Mouse (Mus musculus): ENCODE measurements at regions not wholly inside any gene's neighbourhood (a gene's known extent, or its start where the extent isn't known, plus 50 kb on each side); places are given as distances from the start of the nearest gene placed in this dataset.
"Not testable (repeated sequence)": the region's sequence is repeated elsewhere in the genome, so short reads cannot be mapped to it uniquely, and the experiment has no call there.

DNA sequence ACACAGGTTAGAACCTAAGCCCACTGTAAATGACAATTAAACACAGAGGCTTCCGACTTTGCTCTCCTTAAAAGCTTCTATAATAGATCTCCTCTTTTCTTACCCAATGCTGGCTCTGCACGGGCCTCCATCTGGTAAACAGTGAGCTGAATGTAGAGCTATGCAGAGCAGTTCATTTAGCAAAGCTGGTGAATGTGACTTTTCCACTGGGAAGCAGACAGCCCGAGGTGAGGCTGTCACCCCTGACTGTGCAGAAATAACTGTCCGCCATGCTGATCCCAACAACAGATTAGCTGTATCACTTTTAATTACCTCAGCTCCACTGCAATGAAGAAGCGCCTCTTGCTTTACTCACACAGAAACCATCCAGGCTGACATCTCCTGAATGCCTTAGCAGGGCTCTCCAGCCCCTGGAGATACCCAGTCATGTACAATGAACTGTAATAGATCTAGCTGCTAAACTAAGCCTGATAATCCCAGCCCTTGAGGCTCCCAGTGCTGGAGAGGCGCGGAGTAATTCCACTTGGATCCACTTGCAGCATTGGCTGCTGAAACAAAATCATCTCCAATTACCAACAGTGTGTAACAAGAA, 980.2 kb downstream of the Poteg start:
- Histone ChIP-seq H3K27me3 (ENCODE audit: control insufficient read depth, insufficient read depth, insufficient read length) (no peaks in the 10 kb centered on the region), H3ac (ENCODE audit: control insufficient read depth, insufficient read length) (no peak overlapping the region), H3K4me3 (no peak overlapping the region), H3K36me3 (ENCODE audit: control insufficient read depth, insufficient read depth) (no peaks in the 10 kb centered on the region), H3K79me2 (ENCODE audit: control insufficient read depth, insufficient read depth) (no peaks in the 10 kb centered on the region), H3K4me2 (ENCODE audit: low read depth) (no peak overlapping the region)
- TF ChIP-seq POLR2AphosphoS2 (IDR thresholded peaks at IDR 0.05; ENCODE audit: insufficient read length, low read depth): no peak
- no peak for TF ChIP-seq REST (IDR thresholded peaks at IDR 0.05; ENCODE audit: insufficient read depth, insufficient read length)
- no peak for TF ChIP-seq USF1 (IDR thresholded peaks at IDR 0.05; ENCODE audit: low read depth)
- no peak for TF ChIP-seq MAX (IDR thresholded peaks at IDR 0.05; ENCODE audit: low read depth)
- no peak for TF ChIP-seq MYOG (IDR thresholded peaks at IDR 0.05; ENCODE audit: control insufficient read depth in 1 of 3, insufficient read depth in 1 of 3, insufficient read length in 2 of 3, low read depth in 2 of 3)
- no peak for TF ChIP-seq POLR2A (IDR thresholded peaks at IDR 0.05; ENCODE audit: insufficient read length, low read depth)
- TF ChIP-seq E2F4 (IDR thresholded peaks at IDR 0.05; ENCODE audit: insufficient read depth): no peak
- TF ChIP-seq TCF3 (IDR thresholded peaks at IDR 0.05; ENCODE audit: insufficient read length, low read depth): no peak
- TF ChIP-seq CEBPB (IDR thresholded peaks at IDR 0.05; ENCODE audit: insufficient read depth, poor library complexity, severe bottlenecking): no peak
- no peak for TF ChIP-seq SRF (IDR thresholded peaks at IDR 0.05; ENCODE audit: control insufficient read depth, insufficient read length, low read depth)
- no peak for TF ChIP-seq TCF12 (IDR thresholded peaks at IDR 0.05; ENCODE audit: insufficient read depth, poor library complexity, severe bottlenecking)
- TF ChIP-seq MYOD1 (IDR thresholded peaks at IDR 0.05; ENCODE audit: control insufficient read depth in 1 of 3, insufficient read length in 2 of 3, low read depth in 2 of 3): no peak

DNA sequence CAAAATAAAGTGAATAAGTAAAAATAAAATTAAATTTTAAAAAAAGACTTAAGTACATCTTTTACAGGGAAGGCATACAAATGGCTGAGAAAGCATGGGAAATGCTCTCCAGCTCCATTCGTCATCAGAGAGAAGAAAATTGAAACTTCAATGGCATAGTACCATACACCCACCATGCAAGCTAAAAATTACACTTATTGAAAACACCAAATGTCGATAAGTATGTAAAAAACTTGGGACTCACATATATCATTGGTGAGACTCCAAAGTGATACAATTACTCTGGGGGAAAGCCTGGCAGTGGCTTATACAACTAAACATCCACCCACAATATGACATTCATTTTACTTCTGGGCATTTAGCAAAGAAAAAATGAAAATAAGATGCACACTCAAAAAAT, 1025.7 kb downstream of the Poteg start:
- no peaks in the 10 kb centered on the region for H3K79me2 ChIP-seq (ENCODE audit: control insufficient read depth, insufficient read depth)
- H3K27me3 ChIP-seq (ENCODE audit: control insufficient read depth, insufficient read depth, insufficient read length): no peaks in the 10 kb centered on the region
- no peak overlapping the region for H3K4me2 ChIP-seq (ENCODE audit: low read depth)
- no peaks in the 10 kb centered on the region for H3K36me3 ChIP-seq (ENCODE audit: control insufficient read depth, insufficient read depth)
- H3K4me3 ChIP-seq: no peak overlapping the region
- no peak overlapping the region for H3ac ChIP-seq (ENCODE audit: control insufficient read depth, insufficient read length)
- no peak for TF ChIP-seq TCF12 (IDR thresholded peaks at IDR 0.05; ENCODE audit: insufficient read depth, poor library complexity, severe bottlenecking)
- no peak for TF ChIP-seq TCF3 (IDR thresholded peaks at IDR 0.05; ENCODE audit: insufficient read length, low read depth)

DNA sequence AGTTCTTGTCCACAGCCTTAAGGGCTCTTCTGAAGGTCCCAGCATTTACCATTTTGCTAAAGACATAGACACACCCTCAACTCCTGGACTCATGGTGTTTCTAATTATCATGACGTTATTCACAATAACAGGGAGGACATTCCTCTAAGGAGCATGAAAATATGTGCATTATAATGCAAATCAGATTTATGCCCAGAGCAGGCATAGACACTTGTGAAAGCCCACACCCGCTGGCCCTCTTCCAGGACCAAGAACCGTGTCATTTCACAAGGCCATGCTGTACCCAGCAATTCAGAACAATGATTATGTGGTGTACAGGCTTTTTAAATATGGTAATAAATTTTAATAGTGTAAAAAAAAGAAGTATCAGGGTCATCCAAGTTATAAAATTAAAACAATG, 1040.4 kb downstream of the Poteg start:
- H3K4me2 ChIP-seq (ENCODE audit: low read depth): no peak overlapping the region
- H3K27me3 ChIP-seq (ENCODE audit: control insufficient read depth, insufficient read depth, insufficient read length): no peaks in the 10 kb centered on the region
- H3K4me3 ChIP-seq: no peak overlapping the region
- H3ac ChIP-seq (ENCODE audit: control insufficient read depth, insufficient read length): no peak overlapping the region
- TF ChIP-seq E2F4 (IDR thresholded peaks at IDR 0.05; ENCODE audit: insufficient read depth): no peak
- TF ChIP-seq USF1 (IDR thresholded peaks at IDR 0.05; ENCODE audit: low read depth): no peak
- H3K79me2 ChIP-seq (ENCODE audit: control insufficient read depth, insufficient read depth): no peaks in the 10 kb centered on the region
- H3K36me3 ChIP-seq (ENCODE audit: control insufficient read depth, insufficient read depth): no peaks in the 10 kb centered on the region

DNA sequence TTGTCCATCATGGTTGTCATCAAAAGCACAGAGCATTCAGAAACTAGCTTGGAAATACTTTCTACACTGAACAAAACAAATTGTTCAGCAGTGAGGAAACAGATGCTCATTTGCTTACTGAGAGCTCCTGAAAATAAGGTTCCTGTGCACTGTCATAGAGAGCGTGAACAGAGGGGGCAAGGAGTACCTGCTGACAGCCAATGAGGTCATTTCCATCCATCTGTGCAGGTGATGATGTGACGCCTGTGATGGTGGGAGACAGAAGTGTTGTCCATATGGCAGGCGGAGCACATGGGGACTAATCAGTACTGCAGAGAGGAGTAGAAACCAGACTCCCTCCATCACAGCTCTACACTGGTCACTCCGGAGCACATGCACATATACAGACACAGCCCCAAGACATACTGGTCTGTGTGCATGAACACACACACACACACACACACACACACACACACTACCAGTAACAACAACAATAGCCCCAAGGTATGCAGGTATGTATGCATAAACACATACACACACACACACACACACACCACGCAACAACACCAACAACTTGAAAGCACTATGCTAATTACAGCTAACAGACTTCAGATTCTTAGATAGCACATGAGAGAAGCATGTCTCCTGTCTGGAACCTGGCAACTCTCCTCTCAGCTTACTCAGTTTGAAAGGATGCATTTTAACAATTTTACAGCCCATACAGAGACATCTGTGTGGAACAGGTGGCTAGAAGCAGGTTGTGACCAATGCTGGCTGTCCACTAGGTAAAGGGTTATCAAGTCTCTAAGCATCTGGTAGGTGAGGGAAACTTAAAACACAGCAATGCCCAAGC, 1056.2 kb downstream of the Poteg start:
- H3ac ChIP-seq (ENCODE audit: control insufficient read depth, insufficient read length): no peak overlapping the region
- H3K79me2 ChIP-seq (ENCODE audit: control insufficient read depth, insufficient read depth): no peaks in the 10 kb centered on the region
- no peaks in the 10 kb centered on the region for H3K27me3 ChIP-seq (ENCODE audit: control insufficient read depth, insufficient read depth, insufficient read length)
- no peak overlapping the region for H3K4me2 ChIP-seq (ENCODE audit: low read depth)
- no peaks in the 10 kb centered on the region for H3K36me3 ChIP-seq (ENCODE audit: control insufficient read depth, insufficient read depth)
- TF ChIP-seq REST (IDR thresholded peaks at IDR 0.05; ENCODE audit: insufficient read depth, insufficient read length) (no peak), SRF (IDR thresholded peaks at IDR 0.05; ENCODE audit: control insufficient read depth, insufficient read length, low read depth) (no peak), CEBPB (IDR thresholded peaks at IDR 0.05; ENCODE audit: insufficient read depth, poor library complexity, severe bottlenecking) (no peak), MAX (IDR thresholded peaks at IDR 0.05; ENCODE audit: low read depth) (no peak), MYOG (IDR thresholded peaks at IDR 0.05; ENCODE audit: control insufficient read depth in 1 of 3, insufficient read depth in 1 of 3, insufficient read length in 2 of 3, low read depth in 2 of 3) (no peak), TCF3 (IDR thresholded peaks at IDR 0.05; ENCODE audit: insufficient read length, low read depth) (no peak), POLR2A (IDR thresholded peaks at IDR 0.05; ENCODE audit: insufficient read length, low read depth) (no peak), TCF12 (IDR thresholded peaks at IDR 0.05; ENCODE audit: insufficient read depth, poor library complexity, severe bottlenecking) (no peak), MYOD1 (IDR thresholded peaks at IDR 0.05; ENCODE audit: control insufficient read depth in 1 of 3, insufficient read length in 2 of 3, low read depth in 2 of 3) (no peak), USF1 (IDR thresholded peaks at IDR 0.05; ENCODE audit: low read depth) (no peak), E2F4 (IDR thresholded peaks at IDR 0.05; ENCODE audit: insufficient read depth) (no peak), POLR2AphosphoS2 (IDR thresholded peaks at IDR 0.05; ENCODE audit: insufficient read length, low read depth) (no peak)
- H3K4me3 ChIP-seq: no peak overlapping the region

DNA sequence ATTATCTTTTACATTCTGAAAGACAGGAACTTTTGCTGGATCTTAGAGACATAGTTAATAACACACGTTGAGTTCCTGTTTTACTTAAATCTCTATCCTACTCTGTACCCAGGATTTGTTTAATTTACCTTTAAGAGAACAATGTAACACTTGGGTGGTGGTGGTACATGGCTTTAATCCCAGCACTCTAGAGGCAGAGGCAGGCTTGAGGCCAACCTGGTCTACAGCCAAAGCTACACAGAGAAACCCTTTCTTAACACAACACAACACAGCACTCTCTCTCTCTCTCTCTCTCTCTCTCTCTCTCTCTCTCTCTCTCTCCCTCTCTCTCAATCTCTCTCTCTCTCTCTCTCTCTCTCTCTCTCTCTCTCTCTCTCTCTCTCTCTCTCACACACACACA, 1076.0 kb downstream of the Poteg start:
- not testable (repeated sequence) for H3ac ChIP-seq (ENCODE audit: control insufficient read depth, insufficient read length); H3K4me3 ChIP-seq; H3K4me2 ChIP-seq (ENCODE audit: low read depth); H3K79me2 ChIP-seq (ENCODE audit: control insufficient read depth, insufficient read depth); H3K36me3 ChIP-seq (ENCODE audit: control insufficient read depth, insufficient read depth); H3K27me3 ChIP-seq (ENCODE audit: control insufficient read depth, insufficient read depth, insufficient read length)
